Mouse (Mus musculus) CH12.LX (cell line): ENCODE data around the gene Cfap126. TPM values are rescaled to one million over a fixed set of nuclear protein-coding genes. Genes with fewer than 3 reads are reported as not detected.
A peak's percentile ranks its signal among the peaks of the same experiment; 100 is the strongest.
"Not testable (repeated sequence)": the region's sequence is repeated elsewhere in the genome, so short reads cannot be mapped to it uniquely, and the experiment has no call there.

Experiments used
- DNase-seq: peaks from one replicate; pipeline ENCODE4 v3.0.0-alpha.2; 2013; ENCODE audit errors: extremely low read depth
- H3K27ac ChIP-seq: 2 replicates; pipeline ENCODE4 v1.5.1; 2012; ENCODE audit warnings: low read depth, mild to moderate bottlenecking, control low read depth, moderate library complexity; ENCODE audit not compliant: insufficient read depth
- H3K27me3 ChIP-seq: replicated peaks from 2 replicates; pipeline ENCODE3; 2012; ENCODE audit warnings: inconsistent platforms
- H3K36me3 ChIP-seq, 2 experiments: replicated peaks in 1 of 2; 2 replicates each; pipeline versions ENCODE3 to v1.6.1; 2012; ENCODE audit warnings: inconsistent platforms in 1 of 2, low read length in 1 of 2, mild to moderate bottlenecking in 1 of 2, mixed read lengths in 1 of 2, moderate library complexity in 1 of 2; ENCODE audit not compliant: control insufficient read depth in 1 of 2, insufficient read depth in 1 of 2
- H3K4me1 ChIP-seq, 2 experiments: 2 replicates each; pipeline ENCODE4 v1.6.1; 2012; ENCODE audit warnings: inconsistent platforms in 1 of 2, moderate library complexity in 1 of 2; ENCODE audit not compliant: insufficient read depth in 2 of 2, control insufficient read depth in 1 of 2
- H3K4me2 ChIP-seq: 2 replicates; pipeline ENCODE4 v1.6.1; 2012; ENCODE audit warnings: low read depth, mild to moderate bottlenecking, control low read depth; ENCODE audit not compliant: poor library complexity, insufficient read depth, severe bottlenecking
- H3K4me3 ChIP-seq, 3 experiments: fragments of 150-350 bp in 1 of 3; sonication (generic) in 1 of 3; replicated peaks in 1 of 3; 2 replicates each; pipeline versions ENCODE3 to v1.5.1; 2011 to 2012; ENCODE audit warnings: low read depth in 2 of 3, low read length in 2 of 3, mild to moderate bottlenecking in 2 of 3, moderate library complexity in 2 of 3, control low read depth in 1 of 3, improper control_type of control experiment in 1 of 3, inconsistent platforms in 1 of 3, mixed read lengths in 1 of 3; ENCODE audit not compliant: poor library complexity in 1 of 3
- H3K79me2 ChIP-seq: replicated peaks from 2 replicates; pipeline ENCODE4 v1.6.1; 2012; ENCODE audit warnings: mild to moderate bottlenecking, moderate library complexity; ENCODE audit not compliant: control insufficient read depth, poor library complexity, insufficient read depth, severe bottlenecking; ENCODE audit errors: extremely low read depth
- H3K9ac ChIP-seq: 2 replicates; pipeline ENCODE4 v1.6.1; 2012; ENCODE audit warnings: low read depth, mild to moderate bottlenecking, control low read depth, moderate library complexity; ENCODE audit not compliant: insufficient read depth
- H3K9me3 ChIP-seq: replicated peaks from 2 replicates; pipeline ENCODE3; 2012; ENCODE audit warnings: low read length, inconsistent platforms, mixed read lengths
- CHD2 ChIP-seq: IDR thresholded peaks from 2 replicates; pipeline ENCODE4 v1.6.1; 2011; ENCODE audit warnings: low read length, improper control_type of control experiment
- CTCF ChIP-seq, 2 experiments: IDR thresholded peaks in 1 of 2; conservative IDR thresholded peaks in 1 of 2; 2 replicates each; pipeline ENCODE4 v1.5.1; 2011 to 2012; ENCODE audit warnings: low read depth in 2 of 2, low read length in 2 of 2, improper control_type of control experiment in 1 of 2, inconsistent platforms in 1 of 2, mild to moderate bottlenecking in 1 of 2, moderate library complexity in 1 of 2
- ELF1 ChIP-seq: IDR thresholded peaks from 2 replicates; pipeline ENCODE4 v1.6.1; 2014; ENCODE audit warnings: low read depth, mild to moderate bottlenecking, inconsistent platforms, low read length, improper control_type of control experiment
- ETS1 ChIP-seq: conservative IDR thresholded peaks from 2 replicates; pipeline ENCODE4 v1.6.1; 2012; ENCODE audit warnings: low read depth, mild to moderate bottlenecking, inconsistent platforms, low read length, improper control_type of control experiment, moderate library complexity
- GABPA ChIP-seq: IDR thresholded peaks from 2 replicates; pipeline ENCODE4 v1.6.1; 2012; ENCODE audit warnings: low read depth, low read length, improper control_type of control experiment, inconsistent platforms; ENCODE audit not compliant: insufficient replicate concordance
- HCFC1 ChIP-seq: IDR thresholded peaks from 2 replicates; pipeline ENCODE4 v1.6.1; 2012; ENCODE audit warnings: low read depth, mild to moderate bottlenecking, inconsistent platforms, low read length, improper control_type of control experiment
- MXI1 ChIP-seq: IDR thresholded peaks from 2 replicates; pipeline ENCODE4 v1.6.1; 2011; ENCODE audit warnings: mild to moderate bottlenecking, low read depth, low read length, improper control_type of control experiment
- POLR2A ChIP-seq: IDR thresholded peaks from 2 replicates; pipeline ENCODE4 v1.6.1; 2011; ENCODE audit warnings: low read depth, mild to moderate bottlenecking, improper control_type of control experiment, low read length
- TBP ChIP-seq: conservative IDR thresholded peaks from 2 replicates; pipeline ENCODE4 v1.6.1; 2011; ENCODE audit warnings: low read depth, low read length, improper control_type of control experiment
- TCF12 ChIP-seq: IDR thresholded peaks from 2 replicates; pipeline ENCODE4 v1.6.1; 2014; ENCODE audit warnings: low read depth, mild to moderate bottlenecking, inconsistent platforms, low read length, improper control_type of control experiment
- USF2 ChIP-seq: conservative IDR thresholded peaks from 2 replicates; pipeline ENCODE4 v1.6.1; 2011; ENCODE audit warnings: low read depth, low read length, improper control_type of control experiment
- ZKSCAN1 ChIP-seq: IDR thresholded peaks from 2 replicates; pipeline ENCODE4 v1.6.1; 2012; ENCODE audit warnings: low read depth, inconsistent platforms, low read length, improper control_type of control experiment, borderline replicate concordance
- ZMIZ1 ChIP-seq: IDR thresholded peaks from 2 replicates; pipeline ENCODE4 v1.6.1; 2012; ENCODE audit warnings: low read depth, mild to moderate bottlenecking, inconsistent platforms, low read length, improper control_type of control experiment
- dilution Hi-C: fragments of 300-500 bp; cut with MboI; formaldehyde crosslinking; loops from 2 replicates; pipeline ENCODE4 v1.14.3; 2020; ENCODE audit warnings: low sequenced_read_pairs; ENCODE audit not compliant: extremely low pct_unique_long_range_greater_than_20kb, extremely low pct_ligation_motif_present
- in situ Hi-C: fragments of 300-500 bp; cut with MboI; formaldehyde crosslinking; loops from 3 replicates; pipeline ENCODE4 v1.14.3; 2019; ENCODE audit warnings: low sequenced_read_pairs, low pct_ligation_motif_present, low pct_unique_long_range_greater_than_20kb, mixed read lengths
- polyA plus RNA-seq: library from polyadenylated mRNA; unstranded; fragments of >175 nt; gene quantifications from 2 replicates; pipeline ENCODE4 v1.2.1, GENCODE M21; 2012; ENCODE audit warnings: low read depth; ENCODE audit not compliant: insufficient read length
- total RNA-seq, 2 experiments: library from RNA; depleted of rRNA; stranded (reverse); fragments of 300-350 nt in 1 of 2; fragments of >200 nt in 1 of 2; gene quantifications; 2 replicates each; pipeline ENCODE4 v1.2.3; 2012 to 2014

The Cfap126 gene
- total and polyA plus RNA-seq, 3 experiments: 0.79 to 3.4 (median 2.0) TPM

DNA sequence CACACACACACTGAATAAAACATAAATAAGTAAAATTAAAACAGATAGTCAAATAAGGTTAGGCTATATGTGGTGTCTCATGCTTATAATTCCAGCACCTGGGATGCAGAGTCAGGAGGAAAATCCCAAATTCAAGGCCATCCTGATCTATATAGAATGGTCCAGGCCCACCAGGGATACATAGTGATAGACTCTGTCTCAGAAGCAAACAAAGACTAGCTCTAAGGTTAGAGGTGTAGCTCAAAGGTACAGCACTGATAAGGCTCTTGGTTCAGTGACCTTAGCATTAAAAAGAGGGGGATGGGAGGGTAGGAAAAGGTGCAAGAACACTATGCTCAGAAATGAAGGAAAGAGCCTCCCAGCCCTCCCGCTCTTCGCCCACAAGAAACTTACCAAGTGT lies 21.9 kb downstream of the Cfap126 start:
- Histone ChIP-seq H3K4me1 (no peaks in the 10 kb centered on the region), H3K79me2 (no peaks in the 10 kb centered on the region), H3K27me3 (no peaks in the 10 kb centered on the region), H3K4me3 (no peak overlapping the region), H3K9me3 (no peaks in the 10 kb centered on the region), H3K27ac (no peak overlapping the region), H3K36me3 (peaks cover 36 to 82% of the 10 kb centered on the region in 2 experiments), H3K4me2 (no peak overlapping the region), H3K9ac (no peak overlapping the region)
- in situ Hi-C loops (no loop called here), dilution Hi-C loops (no loop called here)
- no peak for TF ChIP-seq POLR2A
- TF ChIP-seq HCFC1: no peak
- TF ChIP-seq CTCF (conservative IDR thresholded peaks at IDR 0.05 in 1 of 2, IDR thresholded peaks at IDR 0.05 in 1 of 2; ENCODE audit: low read depth in 2 of 2, low read length in 2 of 2): no peak
- no peak for TF ChIP-seq ELF1
- TF ChIP-seq CHD2: no peak
- TF ChIP-seq ZMIZ1: no peak
- no peak for TF ChIP-seq USF2
- TF ChIP-seq ETS1: no peak
- TF ChIP-seq GABPA: no peak
- no peak for TF ChIP-seq MXI1
- no peak for TF ChIP-seq TCF12
- TF ChIP-seq ZKSCAN1: no peak
- DNase-seq: no peak

- H3K36me3 ChIP-seq: peaks cover 48 to 84% of the 10 kb centered on the region in 2 experiments
- H3K27ac ChIP-seq, H3K4me2 ChIP-seq, H3K27me3 ChIP-seq, H3K9me3 ChIP-seq, H3K4me1 ChIP-seq, H3K4me3 ChIP-seq, DNase-seq, H3K79me2 ChIP-seq, dilution Hi-C loops, H3K9ac ChIP-seq, in situ Hi-C loops: not testable (repeated sequence)
Measured at GRCm38 (mm10) chr1:171137486-171138155, 23.9 kb downstream of the Cfap126 start.

GRCm38 (mm10) chr1:171142981-171143380 lies 29.3 kb downstream of the Cfap126 start:
- H3K36me3 ChIP-seq: peaks cover 38 to 68% of the 10 kb centered on the region in 2 experiments
- H3K79me2 ChIP-seq, H3K4me3 ChIP-seq, in situ Hi-C loops, H3K9me3 ChIP-seq, H3K4me1 ChIP-seq, H3K4me2 ChIP-seq, DNase-seq, H3K27me3 ChIP-seq, H3K27ac ChIP-seq, dilution Hi-C loops, H3K9ac ChIP-seq: not testable (repeated sequence)
- 0 out of 2 replicates have a peak, but pooled peaks have one; percentile 37 for TF ChIP-seq TBP
